Mouse (Mus musculus): ENCODE measurements at regions not wholly inside any gene's neighbourhood (a gene's known extent, or its start where the extent isn't known, plus 50 kb on each side); places are given as distances from the start of the nearest gene placed in this dataset.

DNA sequence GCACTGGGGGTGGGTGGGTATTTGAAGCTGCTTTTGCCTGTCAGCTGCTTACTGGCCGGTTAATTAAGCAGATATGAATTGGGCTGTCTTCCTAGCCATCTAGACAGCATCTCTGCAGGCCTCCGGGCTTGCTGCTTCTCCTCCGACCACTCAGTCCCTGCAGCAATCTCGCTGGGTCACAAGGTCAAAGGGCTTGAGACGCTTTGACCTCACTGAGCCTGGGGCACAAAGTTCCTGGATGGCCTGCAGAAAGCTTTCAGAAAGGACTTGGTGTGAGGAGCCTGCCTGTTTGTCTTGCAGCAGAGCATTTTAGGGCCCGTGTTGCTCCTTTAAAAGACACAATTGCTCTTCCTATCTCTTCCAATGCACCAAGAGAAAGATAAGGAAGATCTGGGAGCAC lies 83.7 kb upstream of the Ppp2r5a start:
- DNase-seq = no peak

GRCm38 (mm10) chr1:191484726-191485425 lies 81.8 kb upstream of the Ppp2r5a start:
- no peak for DNase-seq

DNA sequence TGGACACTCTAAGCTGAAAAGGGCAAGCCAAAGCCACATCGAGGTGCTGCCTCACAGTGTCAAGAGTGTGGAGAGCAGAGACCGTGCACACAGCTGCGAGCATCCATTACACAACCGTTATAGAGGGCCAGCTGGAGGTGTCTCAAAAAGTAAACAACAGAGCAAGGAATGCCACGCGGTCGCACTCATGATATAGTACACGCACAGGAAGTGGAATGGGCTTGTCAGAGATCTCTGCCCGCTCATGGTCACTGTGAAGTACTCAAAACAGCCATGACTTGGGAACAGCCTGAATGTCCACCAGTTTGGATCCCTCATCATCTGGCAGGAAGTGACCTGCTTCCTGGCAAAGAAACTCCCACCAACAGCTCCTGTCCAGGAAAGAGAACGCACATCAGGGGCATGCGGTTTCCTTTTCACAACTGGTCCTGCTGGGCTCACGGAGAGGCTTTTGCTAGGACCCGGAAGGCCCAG lies 76.9 kb upstream of the Ppp2r5a start:
- DNase-seq = peak; percentile 54

- no peak for DNase-seq
Observed at GRCm38 (mm10) chr1:191472551-191472950, 69.5 kb upstream of the Ppp2r5a start.

DNA sequence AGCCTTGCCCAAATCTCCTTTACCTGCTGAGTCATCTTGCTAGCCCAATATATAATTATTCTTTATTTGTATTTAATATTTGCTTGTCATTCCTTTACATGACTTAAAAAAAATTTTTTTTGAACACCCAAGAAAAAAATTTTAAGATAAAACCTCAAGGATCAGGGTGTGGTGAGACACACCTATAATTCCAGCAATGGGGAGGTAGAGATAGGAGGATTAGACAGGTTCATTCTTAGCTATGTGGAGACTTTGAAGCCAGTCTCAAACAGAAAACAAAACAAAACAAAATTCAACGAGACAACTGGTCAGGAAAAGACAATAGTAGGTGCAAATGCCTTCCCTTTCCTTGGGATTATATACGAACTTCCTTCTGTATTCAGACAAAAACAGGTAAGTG lies 68.4 kb upstream of the Ppp2r5a start:
- DNase-seq = no peak

- no peak for DNase-seq
Observed at GRCm38 (mm10) chr1:191470190-191470985, 67.3 kb upstream of the Ppp2r5a start.

- no peak for DNase-seq
Observed at GRCm38 (mm10) chr1:191468837-191469529, 65.9 kb upstream of the Ppp2r5a start.

- no peak for DNase-seq
Observed at GRCm38 (mm10) chr1:191466261-191466660, 63.2 kb upstream of the Ppp2r5a start.

- DNase-seq = no peak
Observed at GRCm38 (mm10) chr1:191465723-191466122, 62.7 kb upstream of the Ppp2r5a start.

DNA sequence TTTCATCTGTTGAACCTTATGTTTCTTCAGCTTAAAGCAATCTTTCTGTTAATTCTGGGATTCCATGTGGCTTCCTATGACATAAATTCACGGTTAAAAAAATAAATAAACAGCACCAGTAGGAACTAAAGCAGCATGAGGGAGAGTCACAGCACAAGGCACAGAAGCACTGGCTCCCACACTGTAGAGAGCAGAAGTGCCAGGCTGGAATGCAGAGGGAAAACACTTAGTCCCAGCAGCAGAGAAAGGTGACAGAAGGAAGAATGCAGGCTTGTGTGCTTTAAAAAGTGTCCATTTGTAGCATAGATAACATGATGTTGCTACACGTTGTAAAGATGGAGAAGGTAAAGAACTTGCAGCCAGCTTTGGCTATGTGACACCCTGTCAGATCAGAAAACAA lies 62.1 kb upstream of the Ppp2r5a start:
- no peak for DNase-seq

DNA sequence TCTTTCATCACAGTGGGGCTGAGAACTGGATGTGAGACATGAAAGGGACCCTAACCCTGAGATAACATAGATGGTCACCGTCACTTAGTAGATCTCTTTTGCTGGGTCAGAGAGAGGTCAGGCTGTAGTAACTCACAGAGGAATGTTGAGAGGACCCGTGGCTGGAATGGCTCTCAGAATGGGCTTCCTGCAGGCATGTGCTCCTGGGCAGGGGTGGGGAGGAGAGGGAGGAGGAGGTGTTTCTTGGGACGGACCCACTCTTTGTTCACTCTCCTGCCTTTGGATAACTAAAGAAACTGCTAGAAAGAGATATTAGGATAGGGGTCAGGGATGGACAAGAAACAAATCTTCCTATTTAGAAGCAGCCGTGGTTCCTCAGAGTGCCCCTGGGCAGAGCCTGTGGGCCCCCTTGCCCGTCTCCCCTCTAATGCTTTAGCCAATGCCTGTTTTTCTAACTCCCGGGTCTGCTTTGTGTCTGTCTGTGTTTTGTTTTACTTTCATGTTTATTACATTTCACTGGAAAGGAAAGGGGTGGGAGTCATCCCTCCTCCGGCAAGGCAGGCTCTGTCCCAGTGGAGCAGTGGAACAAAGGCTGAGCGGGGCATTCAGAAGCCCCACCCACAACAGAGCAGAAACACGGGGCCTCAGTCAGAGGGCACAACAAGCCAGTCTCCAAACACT lies 58.9 kb upstream of the Ppp2r5a start:
- DNase-seq = peak; percentile 30

GRCm38 (mm10) chr1:191459066-191459465 lies 56.0 kb upstream of the Ppp2r5a start:
- no peak for DNase-seq

GRCm38 (mm10) chr1:191458292-191458691 lies 55.2 kb upstream of the Ppp2r5a start:
- no peak for DNase-seq

DNA sequence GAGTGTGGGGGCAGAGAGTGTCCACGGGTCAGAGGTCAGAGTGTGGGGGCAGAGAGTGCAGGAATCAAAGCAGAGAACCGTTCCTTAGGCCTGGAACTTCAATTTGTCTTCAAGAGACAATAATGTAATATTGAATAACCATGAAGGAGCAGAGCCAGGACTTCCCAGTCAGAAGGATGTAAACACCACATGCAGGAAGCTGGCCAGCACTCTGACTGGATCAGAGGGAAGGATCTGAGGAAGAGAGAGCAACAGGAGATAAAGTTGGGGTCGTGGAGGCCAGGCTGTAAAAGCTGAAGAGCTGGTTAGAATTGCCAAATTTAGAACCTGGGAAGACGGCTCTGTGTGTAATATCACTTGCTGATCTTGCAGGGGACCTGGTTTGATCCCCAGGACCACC lies 54.0 kb upstream of the Ppp2r5a start:
- no peak for DNase-seq

- no peak for DNase-seq
Observed at GRCm38 (mm10) chr1:191454604-191455003, 51.5 kb upstream of the Ppp2r5a start.

DNA sequence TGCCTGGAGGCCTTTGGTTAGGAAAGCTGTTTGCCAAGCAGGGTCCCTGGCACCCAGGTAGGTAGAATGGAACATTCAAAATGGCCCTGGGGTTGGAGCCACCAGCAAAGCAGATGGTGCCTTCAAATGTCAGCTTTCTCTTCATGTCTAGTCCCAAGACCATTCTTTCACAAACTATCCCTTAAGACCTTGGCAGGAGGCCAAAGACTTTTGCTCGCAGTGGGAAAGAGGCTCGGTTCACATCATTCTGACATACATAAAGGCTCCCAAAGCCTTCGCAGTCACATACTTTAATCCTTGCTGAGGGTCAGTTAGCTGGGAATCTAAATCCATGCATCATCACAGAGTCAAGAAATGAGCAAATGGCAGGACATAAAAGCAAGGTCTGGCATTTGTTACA lies 50.5 kb upstream of the Ppp2r5a start:
- DNase-seq = no peak
